Mouse (Mus musculus): ENCODE results near the gene Zswim8.

Gene Zswim8

DNA sequence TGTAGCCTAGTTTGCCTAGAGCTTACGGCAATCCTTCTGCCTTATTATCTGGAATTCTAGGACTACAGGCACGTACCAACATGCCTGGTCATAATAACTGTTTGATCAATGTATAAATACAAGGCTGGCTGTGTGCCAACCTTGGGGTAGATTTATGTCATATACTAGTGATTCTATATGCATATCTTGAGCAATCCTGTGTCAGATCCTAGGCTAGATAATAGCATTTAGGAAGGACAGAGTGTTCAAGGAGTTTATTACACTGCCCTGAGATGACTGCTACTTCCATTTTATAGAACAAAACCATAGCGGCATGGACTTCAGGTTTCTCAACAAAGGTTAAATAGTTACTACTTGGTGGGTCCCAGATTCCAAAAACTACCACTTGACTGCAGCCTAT, 64.6 kb downstream of the Zswim8 start:
- no peak for DNase-seq (ENCODE audit: low spot score)

DNA sequence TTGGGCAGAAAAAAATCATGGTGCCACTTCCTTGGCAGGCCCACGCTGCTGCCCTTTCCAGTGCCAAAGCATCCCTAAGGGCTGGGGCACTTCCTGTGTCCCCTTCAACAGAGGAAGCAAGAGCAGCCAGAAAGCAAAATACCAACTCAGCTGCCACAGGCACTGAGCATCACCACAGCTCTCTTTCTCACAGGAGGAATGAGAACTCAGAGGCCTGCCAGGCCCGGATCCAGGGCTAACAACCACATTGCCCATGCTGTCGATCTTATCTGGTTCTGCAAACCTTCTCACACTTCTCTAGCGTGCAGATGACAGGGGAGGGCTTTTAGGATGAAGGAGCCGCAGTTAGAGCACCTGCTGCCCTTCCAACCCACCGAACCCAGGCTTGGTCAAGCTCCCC, 65.5 kb downstream of the Zswim8 start:
- DNase-seq (ENCODE audit: low spot score): no peak
